Mouse (Mus musculus): ENCODE results near the gene Adamts6. TPM values are rescaled to one million over a fixed set of nuclear protein-coding genes. Genes with fewer than 3 reads are reported as not detected.

The Adamts6 gene
- polyA plus RNA-seq, 1 experiment from 2014 or later: 1.2 TPM

GRCm38 (mm10) chr13:104288226-104288859 lies 708 bp downstream of the Adamts6 start:
- Histone ChIP-seq H3K4me3 (replicated peaks; ENCODE audit: low read depth, low read length) (peak overlapping the region; percentile 56), H3K27me3 (ENCODE audit: insufficient read depth, low read length) (no peaks in the 10 kb centered on the region), H3K9ac (ENCODE audit: low read depth, low read length) (peak overlapping the region; percentile 54), H3K27ac (peak overlapping the region; percentile 50), H3K4me1 (replicated peaks; ENCODE audit: insufficient read depth, low read length) (peaks cover 13% of the 10 kb centered on the region; the same call in 1 of the 2 replicates), H3K36me3 (ENCODE audit: insufficient read depth, low read length) (no peaks in the 10 kb centered on the region), H3K4me2 (ENCODE audit: low read length) (peak overlapping the region; percentile 76), H3K9me3 (replicated peaks; ENCODE audit: low read length) (no peaks in the 10 kb centered on the region)
- no peak for TF ChIP-seq CTCF (IDR thresholded peaks at IDR 0.05; ENCODE audit: low read depth)
- ATAC-seq (replicated peaks; ENCODE audit: low FRiP score, low read depth) (no peak), DNase-seq (ENCODE audit: low spot score) (peak; percentile 71)
- under 1% methylated on average over 7 of the region's 7 CpGs for WGBS

GRCm38 (mm10) chr13:104289176-104289575 lies 1.5 kb downstream of the Adamts6 start:
- no peak for ATAC-seq (replicated peaks; ENCODE audit: low FRiP score, low read depth)
- Histone ChIP-seq H3K4me2 (ENCODE audit: low read length) (no peak overlapping the region), H3K36me3 (ENCODE audit: insufficient read depth, low read length) (no peaks in the 10 kb centered on the region), H3K9ac (ENCODE audit: low read depth, low read length) (no peak overlapping the region), H3K27ac (no peak overlapping the region), H3K4me1 (replicated peaks; ENCODE audit: insufficient read depth, low read length) (peaks cover 13% of the 10 kb centered on the region; the same call in 1 of the 2 replicates), H3K9me3 (replicated peaks; ENCODE audit: low read length) (no peaks in the 10 kb centered on the region), H3K4me3 (replicated peaks; ENCODE audit: low read depth, low read length) (0 out of 2 replicates have a peak overlapping the region, but pooled peaks have one; percentile 56), H3K27me3 (ENCODE audit: insufficient read depth, low read length) (no peaks in the 10 kb centered on the region)
- TF ChIP-seq CTCF (IDR thresholded peaks at IDR 0.05; ENCODE audit: low read depth): no peak
- no peak for DNase-seq (ENCODE audit: low spot score)

- ATAC-seq (replicated peaks; ENCODE audit: low FRiP score, low read depth) (no peak), DNase-seq (ENCODE audit: low spot score) (no peak)
- H3K27me3 ChIP-seq (ENCODE audit: insufficient read depth, low read length): no peaks in the 10 kb centered on the region
- WGBS: 97% methylated on average over 1 of the region's 1 CpGs
- H3K27ac ChIP-seq: no peak overlapping the region
- H3K9ac ChIP-seq (ENCODE audit: low read depth, low read length): no peak overlapping the region
- H3K4me1 ChIP-seq (replicated peaks; ENCODE audit: insufficient read depth, low read length): no peaks in the 10 kb centered on the region
- no peak overlapping the region for H3K4me2 ChIP-seq (ENCODE audit: low read length)
- no peak overlapping the region for H3K4me3 ChIP-seq (replicated peaks; ENCODE audit: low read depth, low read length)
- no peaks in the 10 kb centered on the region for H3K9me3 ChIP-seq (replicated peaks; ENCODE audit: low read length)
- no peaks in the 10 kb centered on the region for H3K36me3 ChIP-seq (ENCODE audit: insufficient read depth, low read length)
- no peak for TF ChIP-seq CTCF (IDR thresholded peaks at IDR 0.05; ENCODE audit: low read depth)
These were observed 7.8 kb downstream of the Adamts6 start for GRCm38 (mm10) chr13:104295472-104295871.

- no peaks in the 10 kb centered on the region for H3K4me1 ChIP-seq (replicated peaks; ENCODE audit: insufficient read depth, low read length)
- no peak overlapping the region for H3K4me2 ChIP-seq (ENCODE audit: low read length)
- H3K27ac ChIP-seq: no peak overlapping the region
- DNase-seq (ENCODE audit: low spot score): no peak
- no peaks in the 10 kb centered on the region for H3K27me3 ChIP-seq (ENCODE audit: insufficient read depth, low read length)
- H3K9ac ChIP-seq (ENCODE audit: low read depth, low read length): no peak overlapping the region
- no peak for TF ChIP-seq CTCF (IDR thresholded peaks at IDR 0.05; ENCODE audit: low read depth)
- no peak for ATAC-seq (replicated peaks; ENCODE audit: low FRiP score, low read depth)
- no peaks in the 10 kb centered on the region for H3K36me3 ChIP-seq (ENCODE audit: insufficient read depth, low read length)
- no peak overlapping the region for H3K4me3 ChIP-seq (replicated peaks; ENCODE audit: low read depth, low read length)
- 69% methylated on average over 3 of the region's 3 CpGs for WGBS
- H3K9me3 ChIP-seq (replicated peaks; ENCODE audit: low read length): no peaks in the 10 kb centered on the region
These were observed 41.7 kb downstream of the Adamts6 start for GRCm38 (mm10) chr13:104329336-104329735.

- Histone ChIP-seq H3K27ac (no peak overlapping the region), H3K27me3 (ENCODE audit: insufficient read depth, low read length) (no peaks in the 10 kb centered on the region), H3K4me2 (ENCODE audit: low read length) (no peak overlapping the region), H3K4me3 (replicated peaks; ENCODE audit: low read depth, low read length) (no peak overlapping the region), H3K4me1 (replicated peaks; ENCODE audit: insufficient read depth, low read length) (no peaks in the 10 kb centered on the region), H3K9ac (ENCODE audit: low read depth, low read length) (no peak overlapping the region), H3K9me3 (replicated peaks; ENCODE audit: low read length) (no peaks in the 10 kb centered on the region), H3K36me3 (ENCODE audit: insufficient read depth, low read length) (no peaks in the 10 kb centered on the region)
- ATAC-seq (replicated peaks; ENCODE audit: low FRiP score, low read depth) (no peak), DNase-seq (ENCODE audit: low spot score) (peak; percentile 78)
- 12% methylated on average over 2 of the region's 2 CpGs for WGBS
- no peak for TF ChIP-seq CTCF (IDR thresholded peaks at IDR 0.05; ENCODE audit: low read depth)
These were observed 42.1 kb downstream of the Adamts6 start for GRCm38 (mm10) chr13:104329742-104330141.

- DNase-seq (ENCODE audit: low spot score) (no peak), ATAC-seq (replicated peaks; ENCODE audit: low FRiP score, low read depth) (no peak)
- no peak for TF ChIP-seq CTCF (IDR thresholded peaks at IDR 0.05; ENCODE audit: low read depth)
- 34% methylated on average over 5 of the region's 5 CpGs for WGBS
- H3K9me3 ChIP-seq (replicated peaks; ENCODE audit: low read length): no peaks in the 10 kb centered on the region
- no peaks in the 10 kb centered on the region; the same call in 1 of the 2 replicates for H3K4me1 ChIP-seq (replicated peaks; ENCODE audit: insufficient read depth, low read length)
- no peak overlapping the region for H3K4me2 ChIP-seq (ENCODE audit: low read length)
- H3K27ac ChIP-seq: no peak overlapping the region
- H3K4me3 ChIP-seq (replicated peaks; ENCODE audit: low read depth, low read length): no peak overlapping the region
- no peaks in the 10 kb centered on the region for H3K36me3 ChIP-seq (ENCODE audit: insufficient read depth, low read length)
- no peaks in the 10 kb centered on the region for H3K27me3 ChIP-seq (ENCODE audit: insufficient read depth, low read length)
- no peak overlapping the region for H3K9ac ChIP-seq (ENCODE audit: low read depth, low read length)
These were observed 65.0 kb downstream of the Adamts6 start for GRCm38 (mm10) chr13:104352590-104352989.
